Mouse (Mus musculus) lung, embryonic 15.5 days (tissue): ENCODE data around the gene Yeats2. TPM values are rescaled to one million over a fixed set of nuclear protein-coding genes. Genes with fewer than 3 reads are reported as not detected.
A peak's percentile ranks its signal among the peaks of the same experiment; 100 is the strongest.

Experiments used
- ATAC-seq: fragments of 200-750 bp; cut with Nextera tagmentation; 2 replicates; pipeline ENCODE4 v1.8.0; 2017; ENCODE audit warnings: moderate number of reproducible peaks, borderline replicate concordance; ENCODE audit not compliant: low FRiP score, low TSS enrichment; ENCODE audit errors: extremely low read depth
- H3K27ac ChIP-seq: fragments of 300-500 bp; sonication (generic); 2 replicates; pipeline ENCODE4 v1.5.1; 2015; ENCODE audit warnings: moderate library complexity, mild to moderate bottlenecking, inconsistent platforms
- H3K27me3 ChIP-seq: fragments of 300-500 bp; sonication (generic); 2 replicates; pipeline ENCODE4 v1.6.1; 2015; ENCODE audit warnings: inconsistent platforms
- H3K36me3 ChIP-seq: fragments of 300-500 bp; sonication (generic); 2 replicates; pipeline ENCODE4 v1.6.1; 2015; ENCODE audit warnings: inconsistent platforms
- H3K4me1 ChIP-seq: fragments of 300-500 bp; sonication (generic); 2 replicates; pipeline ENCODE4 v1.6.1; 2015; ENCODE audit warnings: inconsistent platforms
- H3K4me2 ChIP-seq: fragments of 300-500 bp; sonication (generic); 2 replicates; pipeline ENCODE4 v1.6.1; 2015; ENCODE audit warnings: inconsistent platforms, mild to moderate bottlenecking, moderate library complexity
- H3K4me3 ChIP-seq: fragments of 300-500 bp; sonication (generic); 2 replicates; pipeline ENCODE4 v1.5.1; 2015; ENCODE audit warnings: mild to moderate bottlenecking, inconsistent platforms
- H3K9ac ChIP-seq: fragments of 300-500 bp; sonication (generic); 2 replicates; pipeline ENCODE4 v1.6.1; 2015; ENCODE audit warnings: inconsistent platforms
- H3K9me3 ChIP-seq: fragments of 300-500 bp; sonication (generic); 2 replicates; pipeline ENCODE4 v1.6.1; 2016; ENCODE audit warnings: inconsistent platforms
- WGBS: fragments of 180-500 bp; shearing (Covaris S2); methylation state at CpG from one replicate; pipeline ENCODE4 v1.1.7; 2015; 5-methylcytosine and 5-hydroxymethylcytosine counted together
- polyA plus RNA-seq: library from polyadenylated mRNA; unstranded; fragments of >200 nt; fragmentation: Nextera tagmentation; extraction: Ambion mirVana; gene quantifications from 2 replicates; pipeline ENCODE4 v1.2.1, GENCODE M21; 2015

The Yeats2 gene
- polyA plus RNA-seq, 1 experiment from 2014 or later, result 35.9 TPM

GRCm38 (mm10) chr16:20130397-20130796 is 10.5 kb upstream of the Yeats2 start:
- no peak for ATAC-seq
- no peak overlapping the region for H3K4me3 ChIP-seq
- WGBS, result 49% methylated on average over 2 of the region's 2 CpGs
- H3K27ac ChIP-seq, result no peak overlapping the region
- H3K9ac ChIP-seq, result no peak overlapping the region
- H3K9me3 ChIP-seq, result no peaks in the 10 kb centered on the region
- no peak overlapping the region for H3K4me2 ChIP-seq
- H3K27me3 ChIP-seq, result no peaks in the 10 kb centered on the region
- no peaks in the 10 kb centered on the region for H3K4me1 ChIP-seq
- H3K36me3 ChIP-seq, result 0 out of 2 replicates have a peak, but pooled peaks cover 12% of the 10 kb centered on the region

- no peak overlapping the region for H3K4me3 ChIP-seq
- no peak overlapping the region for H3K9ac ChIP-seq
- H3K27ac ChIP-seq, result no peak overlapping the region
- H3K36me3 ChIP-seq, result peaks cover 7% of the 10 kb centered on the region; the same call in 1 of the 2 replicates
- H3K9me3 ChIP-seq, result no peaks in the 10 kb centered on the region
- H3K4me2 ChIP-seq, result no peak overlapping the region
- WGBS, result 75% methylated on average over 3 of the region's 3 CpGs
- no peak for ATAC-seq
- H3K27me3 ChIP-seq, result no peaks in the 10 kb centered on the region
- H3K4me1 ChIP-seq, result peaks cover 16% of the 10 kb centered on the region
Measured at GRCm38 (mm10) chr16:20144568-20144967, 3.7 kb downstream of the Yeats2 start.

GRCm38 (mm10) chr16:20151991-20152390 is 11.1 kb downstream of the Yeats2 start:
- ATAC-seq, result no peak
- 60% methylated on average over 5 of the region's 5 CpGs for WGBS
- Histone ChIP-seq H3K4me2 (no peak overlapping the region), H3K27me3 (no peaks in the 10 kb centered on the region), H3K9ac (no peak overlapping the region), H3K4me3 (no peak overlapping the region), H3K36me3 (peaks cover 35% of the 10 kb centered on the region), H3K4me1 (no peaks in the 10 kb centered on the region), H3K27ac (no peak overlapping the region), H3K9me3 (no peaks in the 10 kb centered on the region)

GRCm38 (mm10) chr16:20153742-20154141 is 12.9 kb downstream of the Yeats2 start:
- Histone ChIP-seq H3K4me3 (no peak overlapping the region), H3K27ac (peak overlapping the region; percentile 47; the same call in 1 of the 2 replicates), H3K9me3 (no peaks in the 10 kb centered on the region), H3K27me3 (no peaks in the 10 kb centered on the region), H3K36me3 (peaks cover 44% of the 10 kb centered on the region), H3K9ac (no peak overlapping the region), H3K4me2 (no peak overlapping the region), H3K4me1 (no peaks in the 10 kb centered on the region)
- WGBS, result 26% methylated on average over 3 of the region's 3 CpGs
- ATAC-seq, result peak; percentile 67; the same call in 1 of the 2 replicates

GRCm38 (mm10) chr16:20160130-20160529 is 19.3 kb downstream of the Yeats2 start:
- Histone ChIP-seq H3K36me3 (peaks cover 79% of the 10 kb centered on the region), H3K4me3 (no peak overlapping the region), H3K9ac (no peak overlapping the region), H3K9me3 (no peaks in the 10 kb centered on the region), H3K4me2 (no peak overlapping the region), H3K27ac (no peak overlapping the region), H3K27me3 (no peaks in the 10 kb centered on the region), H3K4me1 (no peaks in the 10 kb centered on the region)
- WGBS, result 80% methylated on average over 2 of the region's 2 CpGs
- ATAC-seq, result no peak

GRCm38 (mm10) chr16:20169071-20169470 is 28.2 kb downstream of the Yeats2 start:
- H3K9ac ChIP-seq, result no peak overlapping the region
- no peaks in the 10 kb centered on the region for H3K4me1 ChIP-seq
- H3K27me3 ChIP-seq, result no peaks in the 10 kb centered on the region
- 83% methylated on average over 3 of the region's 3 CpGs for WGBS
- no peaks in the 10 kb centered on the region for H3K9me3 ChIP-seq
- H3K4me2 ChIP-seq, result no peak overlapping the region
- H3K36me3 ChIP-seq, result peaks cover 84% of the 10 kb centered on the region
- no peak overlapping the region for H3K27ac ChIP-seq
- H3K4me3 ChIP-seq, result no peak overlapping the region
- ATAC-seq, result no peak

GRCm38 (mm10) chr16:20169471-20170106 is 28.7 kb downstream of the Yeats2 start:
- H3K9ac ChIP-seq, result no peak overlapping the region
- no peaks in the 10 kb centered on the region for H3K9me3 ChIP-seq
- peaks cover 84% of the 10 kb centered on the region for H3K36me3 ChIP-seq
- H3K4me1 ChIP-seq, result no peaks in the 10 kb centered on the region
- no peak; the same call in 1 of the 2 replicates for ATAC-seq
- WGBS, result 58% methylated on average over 3 of the region's 3 CpGs
- H3K4me3 ChIP-seq, result no peak overlapping the region
- no peaks in the 10 kb centered on the region for H3K27me3 ChIP-seq
- H3K27ac ChIP-seq, result no peak overlapping the region
- no peak overlapping the region for H3K4me2 ChIP-seq

- Histone ChIP-seq H3K4me3 (no peak overlapping the region), H3K9me3 (no peaks in the 10 kb centered on the region), H3K4me1 (no peaks in the 10 kb centered on the region), H3K27ac (no peak overlapping the region), H3K9ac (no peak overlapping the region), H3K4me2 (no peak overlapping the region), H3K27me3 (no peaks in the 10 kb centered on the region), H3K36me3 (peaks cover 45% of the 10 kb centered on the region)
- 82% methylated on average over 23 of the region's 23 CpGs for WGBS
- no peak for ATAC-seq
Measured at GRCm38 (mm10) chr16:20179406-20180175, 38.7 kb downstream of the Yeats2 start.

- Histone ChIP-seq H3K4me2 (no peak overlapping the region), H3K36me3 (peaks cover 56% of the 10 kb centered on the region), H3K27ac (no peak overlapping the region), H3K27me3 (no peaks in the 10 kb centered on the region), H3K9ac (no peak overlapping the region), H3K4me1 (no peaks in the 10 kb centered on the region), H3K9me3 (no peaks in the 10 kb centered on the region), H3K4me3 (no peak overlapping the region)
- WGBS, result 55% methylated on average over 2 of the region's 2 CpGs
- no peak for ATAC-seq
Measured at GRCm38 (mm10) chr16:20185368-20185767, 44.5 kb downstream of the Yeats2 start.

- Histone ChIP-seq H3K9me3 (no peaks in the 10 kb centered on the region), H3K27ac (no peak overlapping the region), H3K36me3 (peaks cover 82% of the 10 kb centered on the region), H3K27me3 (no peaks in the 10 kb centered on the region), H3K9ac (no peak overlapping the region), H3K4me1 (no peaks in the 10 kb centered on the region), H3K4me3 (no peak overlapping the region), H3K4me2 (no peak overlapping the region)
- WGBS, result 64% methylated on average over 3 of the region's 3 CpGs
- ATAC-seq, result no peak
Measured at GRCm38 (mm10) chr16:20191161-20191882, 50.5 kb downstream of the Yeats2 start.

GRCm38 (mm10) chr16:20192043-20192442 is 51.2 kb downstream of the Yeats2 start:
- H3K4me2 ChIP-seq, result no peak overlapping the region
- no peaks in the 10 kb centered on the region for H3K4me1 ChIP-seq
- no peak overlapping the region for H3K4me3 ChIP-seq
- no peak overlapping the region for H3K9ac ChIP-seq
- H3K27me3 ChIP-seq, result no peaks in the 10 kb centered on the region
- H3K27ac ChIP-seq, result no peak overlapping the region
- peaks cover 80% of the 10 kb centered on the region for H3K36me3 ChIP-seq
- no peak for ATAC-seq
- H3K9me3 ChIP-seq, result no peaks in the 10 kb centered on the region

- peaks cover 77% of the 10 kb centered on the region for H3K36me3 ChIP-seq
- no peaks in the 10 kb centered on the region for H3K27me3 ChIP-seq
- H3K4me1 ChIP-seq, result no peaks in the 10 kb centered on the region
- H3K9me3 ChIP-seq, result no peaks in the 10 kb centered on the region
- WGBS, result 100% methylated on average over 3 of the region's 3 CpGs
- ATAC-seq, result no peak
- no peak overlapping the region for H3K27ac ChIP-seq
- no peak overlapping the region for H3K4me3 ChIP-seq
- H3K4me2 ChIP-seq, result no peak overlapping the region
- H3K9ac ChIP-seq, result no peak overlapping the region
Measured at GRCm38 (mm10) chr16:20195546-20195945, 54.7 kb downstream of the Yeats2 start.
